Mouse (Mus musculus) spleen, adult 2 months (tissue): ENCODE data around the gene Cpa4. TPM values are rescaled to one million over a fixed set of nuclear protein-coding genes. Genes with fewer than 3 reads are reported as not detected.

ENCODE experiments used
- DNase-seq, 2 experiments: peaks; one replicate each; pipeline versions ENCODE4 v3.0.0 to v3.0.0-alpha.2; 2012 to 2021; ENCODE audit warnings: low spot score in 2 of 2, low read depth in 1 of 2
- H3K27ac ChIP-seq: fragments of 200-500 bp; 2 replicates; pipeline ENCODE4 v1.5.1; 2012; ENCODE audit warnings: low read length, inconsistent platforms; ENCODE audit not compliant: insufficient read depth
- H3K27me3 ChIP-seq: fragments of 200-500 bp; 2 replicates; pipeline ENCODE4 v1.6.1; 2012; ENCODE audit warnings: mild to moderate bottlenecking, moderate library complexity, low read length, inconsistent platforms; ENCODE audit not compliant: control insufficient read depth, insufficient read depth
- H3K36me3 ChIP-seq: fragments of 200-500 bp; 2 replicates; pipeline ENCODE4 v1.6.1; 2012; ENCODE audit warnings: mild to moderate bottlenecking, low read length, inconsistent platforms; ENCODE audit not compliant: control insufficient read depth, insufficient read depth
- H3K4me1 ChIP-seq: fragments of 200-500 bp; 2 replicates; pipeline ENCODE4 v1.6.1; 2011; ENCODE audit warnings: inconsistent platforms; ENCODE audit not compliant: control insufficient read depth, insufficient read depth, insufficient read length
- H3K4me3 ChIP-seq: fragments of 200-500 bp; 2 replicates; pipeline ENCODE4 v1.5.1; 2011; ENCODE audit warnings: mild to moderate bottlenecking, inconsistent platforms; ENCODE audit not compliant: insufficient read depth, insufficient read length; ENCODE audit errors: extremely low read depth
- CTCF ChIP-seq: fragments of 200-500 bp; IDR thresholded peaks from 2 replicates; pipeline ENCODE4 v1.5.1; 2011; ENCODE audit warnings: mild to moderate bottlenecking, inconsistent platforms; ENCODE audit not compliant: insufficient read depth, insufficient read length, insufficient replicate concordance; ENCODE audit errors: extremely low read depth
- POLR2A ChIP-seq: fragments of 200-500 bp; IDR thresholded peaks from 2 replicates; pipeline ENCODE4 v1.6.1; 2011; ENCODE audit warnings: low read depth, low read length, inconsistent platforms
- WGBS: fragments of 180-500 bp; shearing (Covaris S2); methylation state at CpG from one replicate; pipeline ENCODE4 v1.1.7; 2018; 5-methylcytosine and 5-hydroxymethylcytosine counted together
- polyA plus RNA-seq: library from polyadenylated mRNA; depleted of rRNA; stranded (reverse); fragments of >200 nt; gene quantifications from 2 replicates; pipeline ENCODE4 v1.2.3, GENCODE M21; 2012

Cpa4 gene
- polyA plus RNA-seq, 1 experiment: not detected

- no peak overlapping the region; the same call in 1 of the 2 replicates for H3K4me3 ChIP-seq
- TF ChIP-seq POLR2A: no peak
- no peak for TF ChIP-seq CTCF
Measured at GRCm38 (mm10) chr6:30617020-30617958, 49.1 kb downstream of the Cpa4 start.

GRCm38 (mm10) chr6:30617959-30618590 lies 49.9 kb downstream of the Cpa4 start:
- 26% methylated on average over 18 of the region's 18 CpGs for WGBS

More at GRCm38 (mm10) chr6:30617020-30617958, 49.1 kb downstream of the Cpa4 start:
- H3K4me1 ChIP-seq: peaks cover 2% of the 10 kb centered on the region; the same call in 1 of the 2 replicates
- H3K27ac ChIP-seq: no peak overlapping the region
- no peaks in the 10 kb centered on the region for H3K36me3 ChIP-seq
- WGBS: 7% methylated on average over 13 of the region's 13 CpGs
- no peaks in the 10 kb centered on the region for H3K27me3 ChIP-seq
- DNase-seq: peak in 1 of 2 experiments; percentile 9

GRCm38 (mm10) chr6:30618735-30619134 lies 50.6 kb downstream of the Cpa4 start:
- Histone ChIP-seq H3K36me3 (no peaks in the 10 kb centered on the region), H3K27ac (no peak overlapping the region), H3K4me1 (peaks cover 2% of the 10 kb centered on the region; the same call in 1 of the 2 replicates), H3K4me3 (no peak overlapping the region), H3K27me3 (no peaks in the 10 kb centered on the region)
- DNase-seq: no peak
- WGBS: 58% methylated on average over 6 of the region's 6 CpGs
- TF ChIP-seq CTCF (no peak), POLR2A (no peak)

More at GRCm38 (mm10) chr6:30617959-30618590, 49.9 kb downstream of the Cpa4 start:
- peaks cover 2% of the 10 kb centered on the region; the same call in 1 of the 2 replicates for H3K4me1 ChIP-seq
- no peak for DNase-seq
- H3K4me3 ChIP-seq: no peak overlapping the region
- no peak overlapping the region for H3K27ac ChIP-seq
- no peaks in the 10 kb centered on the region for H3K27me3 ChIP-seq
- TF ChIP-seq CTCF (no peak), POLR2A (no peak)
- no peaks in the 10 kb centered on the region for H3K36me3 ChIP-seq

GRCm38 (mm10) chr6:30619606-30620005 lies 51.4 kb downstream of the Cpa4 start:
- H3K27me3 ChIP-seq: no peaks in the 10 kb centered on the region
- no peak overlapping the region for H3K27ac ChIP-seq
- no peak for TF ChIP-seq CTCF
- TF ChIP-seq POLR2A: no peak
- 90% methylated on average over 5 of the region's 5 CpGs for WGBS
- DNase-seq: no peak
- H3K4me3 ChIP-seq: no peak overlapping the region
- peaks cover 2% of the 10 kb centered on the region; the same call in 1 of the 2 replicates for H3K4me1 ChIP-seq
- no peaks in the 10 kb centered on the region for H3K36me3 ChIP-seq

GRCm38 (mm10) chr6:30620591-30620990 lies 52.4 kb downstream of the Cpa4 start:
- 79% methylated on average over 4 of the region's 4 CpGs for WGBS
- TF ChIP-seq CTCF (no peak), POLR2A (no peak)
- no peak for DNase-seq

GRCm38 (mm10) chr6:30620994-30621393 lies 52.8 kb downstream of the Cpa4 start:
- Histone ChIP-seq H3K27ac (no peak overlapping the region), H3K27me3 (no peaks in the 10 kb centered on the region), H3K4me1 (peaks cover 2% of the 10 kb centered on the region; the same call in 1 of the 2 replicates), H3K36me3 (no peaks in the 10 kb centered on the region), H3K4me3 (no peak overlapping the region)
- 94% methylated on average over 6 of the region's 6 CpGs for WGBS
- DNase-seq: no peak
- TF ChIP-seq POLR2A (no peak), CTCF (no peak)

More at GRCm38 (mm10) chr6:30620591-30620990, 52.4 kb downstream of the Cpa4 start:
- H3K27ac ChIP-seq: no peak overlapping the region
- no peaks in the 10 kb centered on the region for H3K36me3 ChIP-seq
- H3K27me3 ChIP-seq: no peaks in the 10 kb centered on the region
- H3K4me3 ChIP-seq: no peak overlapping the region
- peaks cover 2% of the 10 kb centered on the region; the same call in 1 of the 2 replicates for H3K4me1 ChIP-seq
